1 mouse cellular context compared by ENCODE assay signal in genomic region chr2:119155388-119155787, GRCm38 (mm10).
TF ChIP-seq lines count a peak whose summit lies in the region.

No protein-coding gene starts in this region.

TF ChIP-seq in MEL, 35 proteins besides CTCF, POLR2A, EP300 and RAD21 (continued from another document):
- TF ChIP-seq ZNF384 (IDR thresholded peaks at IDR 0.05; ENCODE audit: low read depth, low read length) (no peak), MXI1 (IDR thresholded peaks at IDR 0.05; ENCODE audit: low read depth, low read length) (peak; percentile 92), ZKSCAN1 (IDR thresholded peaks at IDR 0.05; ENCODE audit: low read depth, low read length) (no peak), MAZ (IDR thresholded peaks at IDR 0.05; ENCODE audit: low read depth, low read length) (no peak), MAX (IDR thresholded peaks at IDR 0.05; ENCODE audit: low read length) (peak; percentile 86), JUND (IDR thresholded peaks at IDR 0.05; ENCODE audit: low read depth, low read length) (no peak), TBP (IDR thresholded peaks at IDR 0.05; ENCODE audit: low read depth, low read length) (peak; percentile 57; the same call in 1 of the 2 replicates), USF1 (IDR thresholded peaks at IDR 0.05; ENCODE audit: low read depth, low read length) (peak; percentile 52; the same call in 1 of the 2 replicates), SMC3 (IDR thresholded peaks at IDR 0.05; ENCODE audit: low read depth, low read length) (no peak), MAFK (IDR thresholded peaks at IDR 0.05; ENCODE audit: borderline replicate concordance, low read depth, low read length) (peak; percentile 61; the same call in 1 of the 2 replicates), ZMIZ1 (IDR thresholded peaks at IDR 0.05; ENCODE audit: low read depth, low read length) (no peak), CHD2 (IDR thresholded peaks at IDR 0.05; ENCODE audit: low read length) (no peak), POLR2AphosphoS5 (IDR thresholded peaks at IDR 0.05; ENCODE audit: borderline replicate concordance, low read depth, low read length) (no peak), ETS1 (IDR thresholded peaks at IDR 0.05; ENCODE audit: low read depth, low read length) (peak; percentile 97), HCFC1 (IDR thresholded peaks at IDR 0.05; ENCODE audit: low read depth, low read length) (peak; percentile 61; the same call in 1 of the 2 replicates), MEF2A (IDR thresholded peaks at IDR 0.05; ENCODE audit: extremely low read depth, insufficient replicate concordance, low read depth, low read length, poor library complexity, severe bottlenecking) (no peak), ZC3H11A (IDR thresholded peaks at IDR 0.05; ENCODE audit: low read depth, low read length) (0 out of 2 replicates have a peak, but pooled peaks have one; percentile 12), SIN3A (IDR thresholded peaks at IDR 0.05; ENCODE audit: low read length) (peak; percentile 97), NELFE (IDR thresholded peaks at IDR 0.05; ENCODE audit: low read depth, low read length) (no peak), USF2 (IDR thresholded peaks at IDR 0.05; ENCODE audit: borderline replicate concordance in 1 of 2, insufficient read depth in 1 of 2, low read depth in 1 of 2, low read length in 2 of 2) (no peak), GATA1 (IDR thresholded peaks at IDR 0.05; ENCODE audit: low read depth, low read length) (peak; percentile 98), POLR2AphosphoS2 (IDR thresholded peaks at IDR 0.05; ENCODE audit: low read length) (0 out of 2 replicates have a peak, but pooled peaks have one; percentile 32), TCF12 (IDR thresholded peaks at IDR 0.05; ENCODE audit: low read depth, low read length) (peak; percentile 97), NRF1 (IDR thresholded peaks at IDR 0.05; ENCODE audit: insufficient read depth, low read depth, low read length, poor library complexity, severe bottlenecking) (0 out of 2 replicates have a peak, but pooled peaks have one; percentile 17), ELF1 (IDR thresholded peaks at IDR 0.05; ENCODE audit: low read depth, low read length) (no peak)
